Mouse (Mus musculus) left cerebral cortex, postnatal 36 days (tissue): Measurements from ENCODE around the gene Mup20. TPM values are rescaled to one million over a fixed set of nuclear protein-coding genes. Genes with fewer than 3 reads are reported as not detected.
"Not testable (repeated sequence)": the region's sequence is repeated elsewhere in the genome, so short reads cannot be mapped to it uniquely, and the experiment has no call there.

Source experiments
- DNase-seq, 2 experiments: peaks; one replicate each; pipeline ENCODE4 v3.0.0; 2021 to 2022; ENCODE audit warnings: low spot score in 2 of 2, mixed read lengths in 1 of 2
- intact Hi-C: fragments of 180-260 bp; cut with DNase I; formaldehyde crosslinking; loops from one replicate; pipeline ENCODE4 v1.15.1; 2025
- total RNA-seq, 2 experiments: library from RNA; stranded (reverse); gene quantifications; 2 replicates each; pipeline ENCODE4 v1.2.3; 2021

Mup20 gene
- not detected for total RNA-seq

GRCm38 (mm10) chr4:62054058-62054457, at the start of gene Mup20:
Mup20 (minus strand) TSS chr4:62054158.
- intact Hi-C loops, DNase-seq: not testable (repeated sequence)

- intact Hi-C loops: not testable (repeated sequence)
- peak in 1 of 2 experiments; percentile 9 for DNase-seq
These were observed 49.4 kb upstream of the Mup20 start for GRCm38 (mm10) chr4:62103366-62103765.

GRCm38 (mm10) chr4:62087953-62088352, 34.0 kb upstream of the Mup20 start:
- no peak for DNase-seq
- intact Hi-C loops: no loop called here

- intact Hi-C loops: no loop called here
- no peak for DNase-seq
These were observed 33.3 kb upstream of the Mup20 start, which contains the start of gene Mup3 for GRCm38 (mm10) chr4:62087241-62087640. Mup3 (minus strand) TSS chr4:62087342.

GRCm38 (mm10) chr4:62082755-62083154, 28.8 kb upstream of the Mup20 start:
- intact Hi-C loops: no loop called here

GRCm38 (mm10) chr4:62075126-62075525, 21.2 kb upstream of the Mup20 start:
- intact Hi-C loops: no loop called here
- no peak for DNase-seq

More at GRCm38 (mm10) chr4:62082755-62083154, 28.8 kb upstream of the Mup20 start:
- no peak for DNase-seq

- DNase-seq, intact Hi-C loops: not testable (repeated sequence)
These were observed 822 bp upstream of the Mup20 start for GRCm38 (mm10) chr4:62054780-62055179.

GRCm38 (mm10) chr4:62026281-62026680, 27.7 kb downstream of the Mup20 start:
- intact Hi-C loops: no loop called here
- DNase-seq: no peak

GRCm38 (mm10) chr4:62024256-62024959, 29.6 kb downstream of the Mup20 start:
- intact Hi-C loops: no loop called here
- DNase-seq: no peak

GRCm38 (mm10) chr4:62023646-62024045, 30.3 kb downstream of the Mup20 start:
- intact Hi-C loops: no loop called here
- DNase-seq: no peak

GRCm38 (mm10) chr4:62023120-62023519, 30.8 kb downstream of the Mup20 start:
- DNase-seq: no peak
- intact Hi-C loops: no loop called here

- DNase-seq: not testable (repeated sequence)
These were observed 33.4 kb downstream of the Mup20 start for GRCm38 (mm10) chr4:62020511-62020910.

More at GRCm38 (mm10) chr4:62020511-62020910, 33.4 kb downstream of the Mup20 start:
- intact Hi-C loops: not testable (repeated sequence)

Other genes starting within 250 kb of the Mup20 start
- gene Mup5, start 218.9 kb downstream of the Mup20 start, total RNA-seq: under 1 TPM; 0.35 to 0.45 TPM
- not detected for gene Mup3, start 33.2 kb upstream of the Mup20 start, total RNA-seq
- not detected for gene Mup21, start 96.7 kb upstream of the Mup20 start, total RNA-seq
- 10 to 100 TPM; 22.0 to 22.2 TPM for gene Zfp37, start 176.9 kb upstream of the Mup20 start, total RNA-seq
- gene Slc31a2, start 208.4 kb upstream of the Mup20 start, total RNA-seq: 1 to 10 TPM; 6.7 to 8.7 TPM